Mouse (Mus musculus): ENCODE measurements around the gene Sema5a. TPM values are rescaled to one million over a fixed set of nuclear protein-coding genes. Genes with fewer than 3 reads are reported as not detected.

Sema5a gene
- polyA plus RNA-seq, 1 experiment from 2014 or later = 0.63 TPM

DNA sequence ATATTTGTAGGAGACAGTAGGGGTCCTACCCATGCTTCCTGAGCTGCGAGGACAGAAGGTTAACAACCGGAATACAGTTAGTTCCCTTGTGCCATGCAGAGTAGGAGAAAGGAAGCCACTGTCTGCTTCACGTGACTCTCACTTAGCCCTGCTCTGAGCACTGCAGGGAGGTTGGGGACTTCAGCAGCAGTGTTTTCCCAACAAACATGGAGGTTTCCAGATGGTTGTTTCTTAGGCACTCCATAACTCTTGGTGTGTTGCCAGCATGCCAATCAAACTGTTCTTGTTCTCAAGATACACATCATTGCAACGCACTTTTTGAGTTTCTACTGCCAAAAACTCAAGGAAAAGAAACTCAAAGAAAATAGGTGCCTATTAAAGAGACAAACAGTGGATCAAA is 440.5 kb downstream of the Sema5a start:
- no peaks in the 10 kb centered on the region for H3K27me3 ChIP-seq
- ATAC-seq (ENCODE audit: low read depth) = no peak
- no peak overlapping the region for H3K27ac ChIP-seq
- H3K36me3 ChIP-seq = no peaks in the 10 kb centered on the region
- no peak overlapping the region for H3K4me3 ChIP-seq (replicated peaks)
- WGBS (ENCODE audit: insufficient replicate concordance) = 58% methylated on average over 4 of the region's 4 CpGs
- H3K4me1 ChIP-seq (replicated peaks) = no peaks in the 10 kb centered on the region
- no peak overlapping the region for H3K4me2 ChIP-seq
- DNase-seq = no peak
- H3K9ac ChIP-seq = no peak overlapping the region
- no peaks in the 10 kb centered on the region for H3K9me3 ChIP-seq (replicated peaks)

DNA sequence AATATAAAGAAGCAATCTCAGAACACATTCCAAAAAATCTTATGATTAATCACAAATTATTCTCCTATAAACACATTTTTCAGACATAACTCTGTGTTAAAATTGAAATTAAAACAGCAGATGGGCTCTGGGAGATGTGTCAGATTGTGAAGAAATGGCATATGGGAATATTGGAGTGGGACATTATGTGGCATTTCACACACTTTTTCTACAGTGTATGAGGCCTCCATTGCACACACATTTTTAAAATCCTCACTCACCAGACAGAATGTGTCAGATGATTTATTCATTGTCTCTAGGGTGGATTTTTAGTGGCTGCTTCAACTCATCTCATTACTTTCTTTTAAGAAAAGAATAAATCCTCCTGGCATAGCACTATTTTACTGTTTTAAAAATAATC is 446.4 kb downstream of the Sema5a start:
- Histone ChIP-seq H3K4me2 (no peak overlapping the region), H3K4me1 (replicated peaks) (no peaks in the 10 kb centered on the region), H3K36me3 (no peaks in the 10 kb centered on the region), H3K4me3 (replicated peaks) (no peak overlapping the region), H3K27me3 (no peaks in the 10 kb centered on the region), H3K27ac (no peak overlapping the region), H3K9ac (no peak overlapping the region), H3K9me3 (replicated peaks) (no peaks in the 10 kb centered on the region)
- ATAC-seq (ENCODE audit: low read depth) (no peak), DNase-seq (no peak)

DNA sequence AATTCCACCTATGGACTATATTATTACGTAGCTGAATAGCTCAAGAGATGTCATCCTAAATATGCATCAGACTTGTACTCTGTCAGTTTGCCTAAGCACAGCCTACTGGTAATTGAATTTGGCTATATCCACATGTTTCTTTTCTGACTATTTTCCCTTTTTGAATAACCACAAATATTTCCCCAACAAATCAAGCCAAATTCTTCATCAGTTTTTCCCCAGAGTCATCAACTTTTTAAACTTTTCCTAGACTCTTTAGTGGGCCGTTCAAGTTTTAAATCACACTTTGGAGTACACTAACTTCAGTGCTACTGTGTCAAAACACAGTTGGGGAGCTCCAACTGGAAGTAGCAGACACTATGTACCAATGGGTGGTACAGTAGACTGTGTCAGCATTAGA is 448.4 kb downstream of the Sema5a start:
- no peaks in the 10 kb centered on the region for H3K27me3 ChIP-seq
- H3K9ac ChIP-seq = no peak overlapping the region
- no peaks in the 10 kb centered on the region for H3K4me1 ChIP-seq (replicated peaks)
- no peak overlapping the region for H3K4me3 ChIP-seq (replicated peaks)
- no peaks in the 10 kb centered on the region for H3K36me3 ChIP-seq
- H3K9me3 ChIP-seq (replicated peaks) = no peaks in the 10 kb centered on the region
- DNase-seq (no peak), ATAC-seq (ENCODE audit: low read depth) (no peak)
- no peak overlapping the region for H3K27ac ChIP-seq
- WGBS (ENCODE audit: insufficient replicate concordance) = 70% methylated on average over 2 of the region's 2 CpGs
- no peak overlapping the region for H3K4me2 ChIP-seq

DNA sequence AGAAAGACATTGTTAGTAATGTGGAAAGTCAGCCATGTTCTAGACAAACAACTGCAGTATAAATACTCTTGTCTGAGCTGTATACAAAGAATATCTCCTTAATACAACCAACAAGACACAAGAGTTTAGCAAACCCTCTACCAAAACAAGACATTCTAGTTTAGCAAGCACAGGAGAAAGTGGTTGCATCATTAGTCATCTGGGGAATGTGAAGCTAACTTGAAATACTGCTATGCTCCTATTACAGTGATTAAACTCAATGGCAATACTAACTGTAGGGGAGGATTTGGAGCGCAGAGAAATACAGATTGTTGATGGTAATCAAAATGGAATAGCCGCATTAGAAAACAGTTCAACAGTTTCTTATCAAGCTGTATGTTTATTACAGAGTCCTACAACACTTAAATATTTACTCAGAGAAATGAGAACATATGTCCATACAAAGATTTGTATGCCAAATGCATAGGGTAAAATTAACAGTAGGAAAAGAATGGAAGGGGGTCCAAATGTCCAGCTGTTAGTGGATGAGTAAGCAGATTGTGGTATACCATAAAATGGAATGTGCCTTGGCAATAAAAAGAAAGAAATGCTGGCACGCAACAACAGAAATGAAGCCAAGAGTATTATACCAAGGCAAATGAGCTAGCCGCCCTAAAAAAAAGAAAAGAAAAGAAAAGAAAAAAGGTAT is 472.8 kb downstream of the Sema5a start:
- Histone ChIP-seq H3K27me3 (no peaks in the 10 kb centered on the region), H3K4me2 (no peak overlapping the region), H3K9me3 (replicated peaks) (no peaks in the 10 kb centered on the region), H3K36me3 (no peaks in the 10 kb centered on the region), H3K4me3 (replicated peaks) (no peak overlapping the region), H3K27ac (no peak overlapping the region), H3K9ac (no peak overlapping the region), H3K4me1 (replicated peaks) (no peaks in the 10 kb centered on the region)
- ATAC-seq (ENCODE audit: low read depth) (no peak), DNase-seq (no peak)
- WGBS (ENCODE audit: insufficient replicate concordance) = 67% methylated on average over 4 of the region's 4 CpGs

DNA sequence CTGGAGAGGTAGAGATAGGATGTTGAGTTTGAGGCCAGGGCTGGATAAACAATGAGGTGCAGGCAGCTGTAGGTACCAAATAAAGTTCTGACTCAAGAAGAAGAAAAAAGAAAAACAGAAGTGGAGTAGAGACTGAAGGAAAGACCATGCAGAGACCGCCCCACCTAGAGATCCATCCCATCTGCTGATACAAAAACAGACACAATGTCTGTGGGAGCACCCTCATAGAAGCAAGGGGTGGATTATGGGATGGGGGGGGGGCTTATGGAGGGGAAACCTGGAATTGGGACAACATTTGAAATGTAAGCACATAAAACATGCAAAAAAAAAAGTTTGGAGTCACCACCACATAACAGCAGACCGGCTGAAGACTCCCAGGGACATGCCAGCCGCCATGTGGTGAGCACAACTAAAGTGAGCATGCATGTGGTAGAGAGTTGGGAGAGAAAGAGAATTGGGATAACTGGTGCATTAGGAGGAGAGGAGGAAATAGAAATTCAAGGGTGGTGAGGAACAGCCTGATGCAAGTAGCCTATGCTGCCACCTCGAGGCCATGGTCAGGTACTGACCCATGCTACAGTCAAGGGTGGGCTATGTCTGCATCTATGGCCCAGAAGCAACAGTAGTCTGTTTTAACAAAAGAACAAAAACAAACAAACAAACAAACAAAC is 473.8 kb downstream of the Sema5a start:
- Histone ChIP-seq H3K9ac (no peak overlapping the region), H3K27ac (no peak overlapping the region), H3K9me3 (replicated peaks) (no peaks in the 10 kb centered on the region), H3K36me3 (no peaks in the 10 kb centered on the region), H3K4me2 (no peak overlapping the region), H3K4me3 (replicated peaks) (no peak overlapping the region), H3K4me1 (replicated peaks) (no peaks in the 10 kb centered on the region), H3K27me3 (no peaks in the 10 kb centered on the region)
- DNase-seq (no peak), ATAC-seq (ENCODE audit: low read depth) (no peak)
- 35% methylated on average over 4 of the region's 4 CpGs for WGBS (ENCODE audit: insufficient replicate concordance)

DNA sequence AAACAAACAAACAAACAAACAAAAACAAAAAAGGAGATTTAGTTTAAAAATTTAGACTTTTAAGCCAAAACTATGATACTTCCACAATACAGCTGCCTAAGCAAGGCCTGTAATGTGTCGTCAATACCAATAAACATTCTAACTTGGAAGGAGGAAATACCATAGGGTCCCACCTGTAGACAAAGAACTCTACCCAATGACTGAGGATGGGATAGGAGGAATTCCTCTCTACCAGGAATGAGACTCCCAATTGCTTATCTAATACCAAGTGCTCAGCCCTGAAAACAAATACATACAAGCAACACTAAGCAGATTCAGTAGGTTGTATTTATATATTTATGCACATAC is 474.3 kb downstream of the Sema5a start:
- no peak for ATAC-seq (ENCODE audit: low read depth)
- H3K9me3 ChIP-seq (replicated peaks) = no peaks in the 10 kb centered on the region
- H3K27ac ChIP-seq = no peak overlapping the region
- no peaks in the 10 kb centered on the region for H3K36me3 ChIP-seq
- no peak for DNase-seq
- no peaks in the 10 kb centered on the region for H3K4me1 ChIP-seq (replicated peaks)
- H3K27me3 ChIP-seq = no peaks in the 10 kb centered on the region
- H3K4me3 ChIP-seq (replicated peaks) = no peak overlapping the region
- H3K4me2 ChIP-seq = no peak overlapping the region
- no peak overlapping the region for H3K9ac ChIP-seq
- 61% methylated on average over 1 of the region's 1 CpGs for WGBS (ENCODE audit: insufficient replicate concordance)

DNA sequence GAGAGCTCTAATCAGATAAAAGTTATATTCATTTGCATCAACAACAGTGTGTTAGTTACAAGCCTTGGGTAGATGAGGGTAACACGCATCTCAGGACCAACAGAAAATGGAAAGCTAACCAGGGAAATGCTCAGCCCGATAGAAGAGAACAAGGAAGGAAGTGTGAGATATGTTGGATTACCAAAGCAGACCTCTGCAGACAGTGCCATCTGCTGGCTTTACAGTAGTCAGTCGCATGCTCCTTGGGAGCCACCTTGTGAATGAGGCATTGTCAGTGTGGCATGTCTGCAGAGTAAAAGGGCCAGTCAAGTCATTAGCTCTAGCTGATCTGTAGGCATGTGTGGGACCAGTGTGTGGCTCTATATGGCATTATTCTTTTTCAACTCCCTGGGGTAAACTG is 486.2 kb downstream of the Sema5a start:
- WGBS (ENCODE audit: insufficient replicate concordance) = 20% methylated on average over 3 of the region's 3 CpGs
- Histone ChIP-seq H3K4me2 (no peak overlapping the region), H3K27me3 (no peaks in the 10 kb centered on the region), H3K4me1 (replicated peaks) (no peaks in the 10 kb centered on the region), H3K9me3 (replicated peaks) (no peaks in the 10 kb centered on the region), H3K27ac (no peak overlapping the region), H3K36me3 (no peaks in the 10 kb centered on the region), H3K9ac (no peak overlapping the region), H3K4me3 (replicated peaks) (no peak overlapping the region)
- no peak for ATAC-seq (ENCODE audit: low read depth)
- DNase-seq = no peak

Other genes starting within 250 kb of the Sema5a start
- not detected in 2 replicates for gene Tas2r119, start 67.5 kb upstream of the Sema5a start, polyA plus RNA-seq (2015; fragmentation: Nextera tagmentation; extraction: Ambion mirVana)

Data from liver, embryonic 13.5 days (tissue).